Mouse (Mus musculus) cortical plate, adult 2 months (tissue): ENCODE measurements around the gene Nsdhl. TPM values are rescaled to one million over a fixed set of nuclear protein-coding genes. Genes with fewer than 3 reads are reported as not detected.

Experiments used
- H3K27ac ChIP-seq: fragments of 200-500 bp; 2 replicates; pipeline ENCODE4 v1.5.1; 2012; ENCODE audit warnings: low read length, control low read depth, inconsistent platforms; ENCODE audit not compliant: insufficient read depth
- H3K4me1 ChIP-seq: fragments of 200-500 bp; 2 replicates; pipeline ENCODE4 v1.6.1; 2011; ENCODE audit warnings: low read length; ENCODE audit not compliant: control insufficient read depth, insufficient read depth
- H3K4me3 ChIP-seq: fragments of 200-500 bp; 2 replicates; pipeline ENCODE4 v1.5.1; 2011; ENCODE audit warnings: mild to moderate bottlenecking, low read length, control low read depth; ENCODE audit not compliant: insufficient read depth
- CTCF ChIP-seq: fragments of 200-500 bp; IDR thresholded peaks from 2 replicates; pipeline ENCODE4 v1.5.1; 2011; ENCODE audit warnings: mild to moderate bottlenecking, control low read depth, low read length; ENCODE audit not compliant: insufficient read depth; ENCODE audit errors: extremely low read depth
- POLR2A ChIP-seq: fragments of 200-500 bp; IDR thresholded peaks from 2 replicates; pipeline ENCODE4 v1.6.1; 2011; ENCODE audit warnings: mild to moderate bottlenecking, low read length, control low read depth; ENCODE audit not compliant: insufficient read depth; ENCODE audit errors: extremely low read depth
- polyA plus RNA-seq: library from polyadenylated mRNA; depleted of rRNA; stranded (reverse); fragments of >200 nt; gene quantifications from 2 replicates; pipeline ENCODE4 v1.2.3, GENCODE M21; 2012; rRNA removed

Nsdhl gene
- polyA plus RNA-seq, 1 experiment = 36.4 TPM

GRCm38 (mm10) chrX:72992291-72992919, 74.0 kb downstream of the Nsdhl start:
- Histone ChIP-seq H3K27ac (no peak overlapping the region), H3K4me1 (no peaks in the 10 kb centered on the region), H3K4me3 (no peak overlapping the region)
- TF ChIP-seq POLR2A = no peak
- 0 out of 2 replicates have a peak, but pooled peaks have one; percentile 27 for TF ChIP-seq CTCF

GRCm38 (mm10) chrX:72995542-72995941, 77.2 kb downstream of the Nsdhl start:
- TF ChIP-seq POLR2A (no peak), CTCF (no peak)
- no peak overlapping the region for H3K4me3 ChIP-seq
- H3K4me1 ChIP-seq = no peaks in the 10 kb centered on the region
- no peak overlapping the region for H3K27ac ChIP-seq

DNA sequence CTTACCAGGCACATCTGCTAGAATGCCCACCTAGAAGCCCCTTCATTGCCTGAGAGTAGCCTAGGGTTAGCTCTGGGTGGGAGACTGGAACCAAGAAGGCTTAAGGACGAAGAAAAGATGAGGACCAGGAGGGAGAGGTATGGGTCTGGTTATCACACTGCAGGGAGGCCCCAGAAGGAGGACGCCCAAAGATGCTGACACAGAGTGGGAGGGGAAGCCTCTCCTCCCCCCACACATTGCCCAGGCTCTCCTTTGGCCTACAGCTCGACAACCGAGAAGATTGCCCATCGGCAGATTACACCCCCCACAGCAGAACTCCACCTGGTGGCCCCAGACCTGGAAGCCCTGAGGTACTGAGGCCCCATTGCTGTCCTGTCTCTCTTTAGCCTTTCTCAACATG, 84.8 kb downstream of the Nsdhl start:
- TF ChIP-seq CTCF (no peak), POLR2A (no peak)
- H3K4me1 ChIP-seq = no peaks in the 10 kb centered on the region
- no peak overlapping the region for H3K4me3 ChIP-seq
- no peak overlapping the region for H3K27ac ChIP-seq

DNA sequence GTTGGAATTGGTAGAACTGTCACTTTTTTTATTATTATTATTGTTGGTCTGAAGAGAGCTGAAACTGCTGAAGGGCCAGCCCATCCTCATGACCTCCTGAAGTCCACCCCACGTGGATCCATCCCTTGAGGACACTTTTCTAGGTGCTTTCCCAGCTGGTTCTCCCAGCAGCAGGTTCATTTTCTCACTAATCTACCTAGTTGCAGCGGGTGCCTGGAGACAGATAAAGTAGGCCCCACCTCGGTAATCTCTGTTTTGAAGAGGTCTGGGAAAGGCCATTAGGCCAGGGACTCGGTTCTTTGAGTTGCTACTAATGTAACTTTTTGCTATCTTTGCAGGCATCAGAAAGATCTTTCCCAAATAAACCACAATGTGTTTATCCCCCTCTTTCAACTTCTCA, 87.3 kb downstream of the Nsdhl start:
- Histone ChIP-seq H3K4me3 (no peak overlapping the region), H3K27ac (no peak overlapping the region), H3K4me1 (no peaks in the 10 kb centered on the region)
- TF ChIP-seq CTCF (no peak), POLR2A (no peak)

GRCm38 (mm10) chrX:73007597-73008479, 89.5 kb downstream of the Nsdhl start:
- Histone ChIP-seq H3K4me1 (no peaks in the 10 kb centered on the region), H3K27ac (peak overlapping the region; percentile 76), H3K4me3 (peak overlapping the region; percentile 32)
- TF ChIP-seq POLR2A (peak; percentile 86; the same call in 1 of the 2 replicates), CTCF (peak; percentile 80)

Other genes starting within 250 kb of the Nsdhl start
- 0.26 and 0.29 TPM in 2 replicates for gene Gabrq, start 93.4 kb upstream of the Nsdhl start, polyA plus RNA-seq
- 41.4 and 44.3 TPM in 2 replicates for gene Cetn2, start 146 bp upstream of the Nsdhl start, polyA plus RNA-seq
- 0.91 and 0.94 TPM in 2 replicates for gene Zfp185, start 68.8 kb downstream of the Nsdhl start, polyA plus RNA-seq
- 0.13 and 0.25 TPM in 2 replicates for gene Pnma5, start 118.5 kb downstream of the Nsdhl start, polyA plus RNA-seq
- gene Pnma3, start 146.2 kb downstream of the Nsdhl start, polyA plus RNA-seq = 15.9 and 20.8 TPM in 2 replicates
- 0.64 and 0.67 TPM in 2 replicates for gene Xlr4a, start 163.9 kb downstream of the Nsdhl start, polyA plus RNA-seq
- gene Xlr3a, start 178.5 kb downstream of the Nsdhl start, polyA plus RNA-seq = 2.0 and 3.6 TPM in 2 replicates
- gene Gm14685, start 198.5 kb downstream of the Nsdhl start, polyA plus RNA-seq = 0.28 and 0.31 TPM in 2 replicates
- gene Xlr5b, start 230.2 kb downstream of the Nsdhl start, polyA plus RNA-seq = not detected in 2 replicates
- 0.52 and 0.55 TPM in 2 replicates for gene DXBay18, start 230.9 kb downstream of the Nsdhl start, polyA plus RNA-seq